Mouse (Mus musculus) testis, postnatal 14 days (tissue): ENCODE results near the gene Spcs1.
A peak's percentile ranks its signal among the peaks of the same experiment; 100 is the strongest.

Source experiments
- DNase-seq: peaks from one replicate; pipeline ENCODE4 v3.0.0; 2021; ENCODE audit warnings: low spot score

The Spcs1 gene

DNA sequence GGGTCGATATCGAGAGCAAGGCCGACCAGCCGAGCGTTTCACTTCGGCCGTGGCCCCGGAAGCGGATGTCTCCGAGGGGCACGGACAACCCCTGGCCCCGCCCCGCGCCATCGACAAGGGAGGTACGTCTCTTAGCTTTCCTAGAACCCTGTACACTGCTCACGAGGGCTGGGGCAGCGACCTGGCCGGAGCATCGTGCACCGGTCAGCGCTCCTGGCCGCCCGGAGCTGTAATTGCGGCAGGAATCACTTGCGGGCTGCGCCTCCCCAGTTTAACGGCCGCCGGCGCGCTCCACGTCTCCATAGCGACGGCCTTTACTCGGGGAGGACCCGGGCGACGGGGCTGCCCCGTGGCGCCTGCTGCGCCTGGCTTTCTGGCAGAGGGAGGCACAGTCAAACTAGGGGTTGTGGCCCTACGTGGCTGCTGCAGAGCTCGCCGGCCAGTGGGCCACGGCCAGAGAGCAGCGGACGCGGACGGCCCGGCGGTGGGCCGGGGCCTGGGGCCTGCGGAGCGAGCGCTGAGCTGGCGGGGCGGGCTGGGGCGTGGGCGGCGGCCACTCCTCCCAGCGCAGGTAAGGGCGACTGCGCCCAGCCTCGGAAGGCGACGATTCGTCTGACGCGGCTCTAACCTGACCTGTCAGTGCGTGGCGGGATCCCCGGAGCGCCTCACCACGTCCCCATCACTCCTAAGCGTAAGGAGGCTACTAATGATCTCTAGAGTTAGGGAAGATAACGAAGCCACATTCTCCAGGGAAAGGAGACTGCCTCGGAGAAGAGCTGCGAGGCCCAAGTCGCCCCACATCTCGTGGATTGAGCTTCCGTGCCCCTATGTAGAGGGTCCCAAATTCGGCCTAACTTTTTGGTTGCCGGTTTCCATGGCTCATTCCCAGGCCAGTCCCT lies at the start of gene Spcs1, which contains the start of gene Glt8d1:
Gene Spcs1, minus strand, starts transcription at position 366 of the 899 bp plus-strand sequence.
Gene Glt8d1, plus strand, starts transcription at position 94 of the 899 bp plus-strand sequence.
- peak; percentile 87 for DNase-seq

DNA sequence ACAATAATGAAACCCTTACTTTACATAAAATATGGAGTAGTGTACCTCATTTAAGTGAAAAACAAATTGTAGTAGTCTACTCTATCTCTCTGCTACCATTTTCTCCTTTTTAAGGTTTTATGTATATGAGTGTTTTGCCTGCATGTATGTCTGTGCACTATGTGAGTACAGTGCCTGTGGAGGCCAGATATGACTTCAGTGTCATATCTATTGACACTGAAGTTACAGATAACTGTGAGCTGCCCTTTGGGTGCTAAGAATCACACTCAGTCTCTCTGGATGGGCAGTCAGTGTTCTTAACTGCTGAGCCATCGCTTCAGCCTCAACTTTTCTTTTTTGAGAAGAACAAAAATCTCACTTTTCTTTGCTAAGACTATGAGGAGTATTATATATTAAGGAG lies 44.3 kb upstream of the Spcs1 start:
- DNase-seq, result no peak

DNA sequence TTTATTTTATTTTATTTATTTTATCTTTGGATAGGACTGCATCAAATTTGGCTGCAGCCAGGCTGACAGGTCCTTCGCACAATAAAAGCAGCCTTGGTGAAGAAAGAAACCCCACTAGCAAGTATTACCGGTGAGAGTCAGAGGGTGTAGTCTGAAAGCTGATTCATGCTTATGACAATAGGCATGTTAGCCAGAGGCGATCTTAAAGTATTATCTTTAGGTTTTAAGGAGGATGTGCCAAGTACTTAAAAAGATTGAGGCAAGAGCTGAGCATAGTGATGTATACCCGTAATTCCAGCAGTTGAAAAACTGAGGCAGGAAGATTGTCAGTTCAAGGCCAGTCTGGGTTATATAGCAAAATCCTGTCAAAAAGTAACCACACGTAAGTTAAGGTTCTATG lies 43.8 kb upstream of the Spcs1 start:
- no peak for DNase-seq

DNA sequence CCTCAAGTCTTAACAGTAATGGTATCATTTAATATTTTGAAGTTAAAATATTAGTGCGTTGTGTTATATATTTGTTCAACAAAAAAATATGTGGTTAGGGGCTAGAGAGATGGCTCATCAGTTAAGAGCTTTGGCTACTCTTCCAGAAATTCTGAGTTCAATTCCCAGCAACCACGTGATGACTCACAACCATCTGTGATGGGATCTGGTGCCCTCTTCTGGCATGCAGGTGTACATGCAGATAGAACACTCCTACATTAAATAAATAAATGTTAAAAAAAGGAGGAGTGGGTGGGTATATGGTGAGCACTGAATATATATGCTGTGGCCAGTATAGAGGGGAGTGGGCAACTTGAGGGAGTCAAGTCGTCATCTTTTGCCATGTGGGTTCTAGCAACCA lies 24.3 kb upstream of the Spcs1 start:
- DNase-seq, result no peak

DNA sequence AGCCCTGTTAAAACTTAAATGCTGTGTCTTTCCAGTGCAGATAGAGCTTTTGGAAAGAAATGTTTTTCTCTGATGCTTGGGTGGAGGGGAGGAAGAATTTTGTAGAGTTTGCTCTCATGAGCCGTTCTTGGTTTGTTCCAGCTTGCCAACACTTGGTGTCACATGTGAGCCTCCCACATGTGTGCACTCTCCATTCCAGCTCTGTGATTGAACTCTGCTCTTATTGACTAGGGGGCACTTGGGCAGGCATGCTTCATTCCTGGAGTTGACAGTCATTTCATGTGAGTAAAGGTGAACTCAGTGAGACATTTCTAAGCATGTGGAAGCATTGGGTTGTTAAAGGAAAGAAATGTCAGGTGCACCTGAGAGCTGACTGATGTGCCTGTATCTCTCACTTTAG lies 21.1 kb upstream of the Spcs1 start:
- DNase-seq, result no peak

DNA sequence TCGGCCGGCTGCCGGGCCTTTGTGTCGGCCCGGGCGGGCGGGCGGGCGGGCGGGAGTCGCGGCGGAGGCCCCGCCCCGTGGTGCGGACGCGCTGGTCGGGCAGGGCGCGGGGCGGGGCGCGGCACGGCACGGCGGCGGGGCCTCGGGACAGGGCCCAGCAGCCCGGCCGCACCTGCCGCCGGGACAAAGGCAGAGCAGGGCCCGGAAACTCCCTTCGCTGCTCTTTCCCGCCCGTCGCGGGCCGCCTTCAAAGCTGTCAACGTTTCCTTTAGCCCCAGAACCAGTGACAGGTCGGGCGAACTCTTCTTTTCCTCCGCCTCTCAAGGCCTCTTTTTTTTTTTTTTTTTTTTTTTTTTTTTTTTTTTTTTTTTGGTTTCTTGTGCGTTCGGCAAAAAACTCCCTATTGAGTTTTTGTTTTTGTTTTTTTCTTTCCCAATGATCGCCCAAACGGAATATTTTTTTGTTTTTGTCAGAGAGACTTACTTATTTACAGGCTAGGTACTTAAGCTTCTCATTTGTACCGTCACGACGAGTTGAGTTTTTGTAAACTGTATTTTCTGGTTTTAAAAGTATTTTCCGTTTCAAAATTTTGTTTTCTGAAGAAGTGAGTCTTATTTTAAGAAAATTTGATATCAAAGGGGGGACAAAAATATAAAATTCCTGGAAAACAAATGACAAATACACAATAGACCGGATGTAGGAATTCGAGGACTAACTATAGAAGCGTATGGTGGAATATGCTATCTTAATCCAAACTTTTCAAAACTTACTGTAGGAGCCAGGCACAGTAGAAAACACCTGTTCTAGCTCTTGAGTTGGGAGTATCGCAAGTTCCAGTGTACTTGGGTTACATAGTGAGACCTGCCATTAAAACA lies 18.1 kb upstream of the Spcs1 start:
- peak; percentile 84 for DNase-seq

DNA sequence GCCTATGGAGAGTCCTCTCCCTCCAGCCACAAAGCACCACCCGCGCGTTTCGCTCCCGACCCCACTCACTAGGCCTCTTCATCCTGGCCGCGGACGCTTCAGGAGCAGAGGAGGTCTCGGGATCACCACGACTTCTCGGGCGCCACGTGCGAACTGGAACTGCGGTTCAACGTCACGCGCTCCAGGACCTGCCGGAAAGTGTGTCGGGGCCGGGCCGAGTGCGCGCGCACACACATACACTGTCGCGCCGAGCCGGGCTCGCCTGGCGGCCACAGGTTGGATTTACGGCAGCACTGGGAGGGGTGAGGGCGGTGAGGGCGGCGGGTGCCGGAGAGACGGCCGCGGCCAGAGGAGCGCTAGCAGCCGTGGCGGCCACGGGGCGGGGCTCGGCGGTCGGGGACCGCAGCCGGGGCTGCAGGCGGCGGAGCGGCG lies 17.4 kb upstream of the Spcs1 start, which contains the start of the genes Pbrm1 and Gnl3:
Gene Pbrm1, plus strand, starts transcription at position 279 of the 432 bp plus-strand sequence.
Gene Gnl3, minus strand, starts transcription at position 293 of the 432 bp plus-strand sequence.
- DNase-seq, result peak; percentile 99

DNA sequence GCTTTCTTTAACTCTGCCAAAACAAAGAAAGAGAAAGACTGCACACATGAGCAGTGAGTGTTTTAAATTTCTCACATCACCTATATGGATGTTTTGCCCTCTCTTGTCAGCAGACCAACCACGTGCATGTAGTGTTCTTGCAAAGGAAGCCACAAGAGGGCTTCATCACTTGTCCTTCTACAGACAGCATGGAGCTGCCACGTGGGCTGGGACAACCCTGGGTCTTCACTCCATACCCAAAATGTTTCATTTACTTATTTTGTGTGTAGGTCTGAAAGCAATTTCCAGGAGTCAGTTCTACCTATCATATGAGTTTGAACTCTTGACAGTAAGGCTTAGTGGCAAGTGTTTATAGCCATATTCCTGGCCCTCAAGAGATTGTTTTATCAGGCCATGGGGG lies 16.4 kb upstream of the Spcs1 start:
- no peak for DNase-seq

DNA sequence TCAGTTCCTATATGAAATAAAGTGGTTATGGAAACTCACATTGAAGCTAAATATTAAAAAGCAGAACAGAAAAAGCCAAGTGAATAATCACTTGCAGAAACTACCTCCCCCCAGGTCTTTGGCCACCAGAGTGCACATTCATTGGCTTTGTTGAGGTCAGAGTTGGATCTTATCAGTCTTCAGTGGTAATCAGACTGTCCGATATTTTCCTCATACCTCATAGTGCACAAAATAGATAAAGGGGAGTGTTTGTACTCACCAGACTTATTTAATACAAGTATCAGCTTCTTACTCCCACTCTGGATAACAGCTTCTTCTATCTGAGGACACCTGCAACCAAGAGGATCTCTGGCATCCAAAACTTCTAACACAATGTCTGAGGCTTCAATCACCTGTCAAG lies 14.6 kb upstream of the Spcs1 start:
- no peak for DNase-seq

DNA sequence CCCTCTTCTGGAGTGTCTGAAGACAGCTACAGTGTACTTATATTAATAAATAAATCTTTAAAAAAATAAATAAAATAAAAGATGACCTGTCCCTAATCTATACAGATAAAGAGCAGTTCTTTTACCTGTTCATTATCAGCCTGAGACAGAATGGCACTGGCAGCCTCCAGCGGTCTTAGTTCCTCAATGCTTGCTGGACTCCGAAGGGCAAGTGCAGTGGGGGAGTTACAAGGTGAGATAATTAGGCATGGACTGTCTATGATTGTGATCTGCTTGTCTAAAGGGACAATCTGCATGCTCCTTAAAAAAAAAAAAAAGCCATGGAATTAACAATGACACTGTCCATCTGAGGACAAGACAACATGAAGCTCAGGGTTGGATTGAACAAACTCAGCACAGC lies 12.5 kb upstream of the Spcs1 start:
- DNase-seq, result no peak

DNA sequence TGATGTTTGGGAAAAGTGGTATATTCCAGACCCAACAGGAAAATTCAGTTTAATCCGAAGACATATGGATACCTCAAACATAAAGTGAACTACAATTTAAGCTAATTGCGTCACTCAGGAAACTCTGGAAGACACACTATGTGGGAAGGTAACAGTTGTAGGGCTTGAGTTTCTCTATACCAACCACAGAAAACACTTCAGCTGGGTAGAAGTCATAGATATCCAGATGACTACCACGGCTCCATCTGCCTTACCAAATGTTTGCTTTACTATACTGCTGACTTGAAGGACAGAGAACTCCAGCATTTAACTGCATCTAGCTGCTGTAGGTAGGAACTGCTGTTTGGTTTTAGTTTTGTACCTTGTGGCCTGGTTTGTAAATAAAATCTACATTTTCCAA lies 10.1 kb upstream of the Spcs1 start:
- no peak for DNase-seq

DNA sequence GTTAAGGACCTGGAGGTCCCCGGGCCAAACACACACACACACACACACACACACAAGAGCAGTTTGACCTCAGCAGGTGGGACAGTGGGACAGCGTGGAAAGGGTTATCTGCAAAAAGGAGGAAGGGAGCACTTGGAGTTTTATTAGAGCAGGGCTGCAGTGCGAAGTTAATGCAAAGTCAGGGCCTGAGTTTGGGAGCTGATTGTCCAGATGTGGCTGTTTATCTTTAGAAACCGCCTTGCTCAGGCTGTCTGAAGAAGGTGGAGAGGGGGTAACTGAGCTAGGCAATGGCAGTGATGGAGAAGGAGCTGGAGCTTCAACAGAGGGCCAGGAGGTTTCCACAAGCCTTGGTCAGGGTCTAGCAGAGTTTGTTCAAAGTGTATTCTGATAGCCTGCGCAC lies 5.3 kb upstream of the Spcs1 start:
- no peak for DNase-seq

DNA sequence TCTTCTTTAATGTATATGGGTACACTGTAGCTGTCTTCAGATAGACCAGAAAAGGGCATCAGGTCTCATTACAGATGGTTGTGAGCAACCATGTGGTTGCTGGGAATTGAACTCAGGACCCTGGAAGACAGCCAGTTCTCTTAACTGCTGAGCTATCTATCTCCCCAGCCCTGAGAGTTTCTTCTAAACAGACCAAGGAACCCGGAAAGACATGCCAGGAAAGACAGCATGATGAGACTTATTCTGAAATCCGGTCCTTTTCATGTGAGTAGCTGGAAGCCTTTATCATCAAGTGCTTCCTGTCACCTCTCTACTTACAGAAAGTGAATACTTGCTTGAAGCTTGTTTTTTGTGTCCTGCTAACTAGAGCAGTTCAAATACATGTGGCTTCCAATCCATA lies 3.1 kb upstream of the Spcs1 start:
- DNase-seq, result no peak

DNA sequence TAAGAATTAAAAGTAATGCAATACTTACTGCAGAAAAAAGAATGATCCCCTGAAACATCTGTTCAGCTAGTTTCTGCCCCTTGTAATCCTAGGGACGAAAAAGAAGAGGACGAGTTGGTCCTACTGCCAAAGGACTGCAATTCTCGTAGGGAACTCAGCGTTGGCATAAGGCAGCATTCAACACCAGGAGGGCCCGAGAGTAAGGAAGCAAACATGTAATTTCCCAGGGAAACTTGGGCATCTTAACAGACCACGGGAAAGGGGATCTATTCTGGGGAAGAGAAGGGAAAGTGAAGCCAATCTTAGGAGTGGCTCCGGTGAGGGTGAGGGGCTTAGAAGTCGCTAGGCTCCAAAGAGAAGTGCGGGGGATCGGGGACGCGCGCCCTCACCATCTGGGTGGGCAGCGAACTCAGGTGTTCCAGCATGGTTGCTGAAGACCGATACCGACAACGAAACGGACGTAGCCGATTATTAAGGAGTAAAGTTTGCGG lies 611 bp downstream of the Spcs1 start:
- no peak for DNase-seq

DNA sequence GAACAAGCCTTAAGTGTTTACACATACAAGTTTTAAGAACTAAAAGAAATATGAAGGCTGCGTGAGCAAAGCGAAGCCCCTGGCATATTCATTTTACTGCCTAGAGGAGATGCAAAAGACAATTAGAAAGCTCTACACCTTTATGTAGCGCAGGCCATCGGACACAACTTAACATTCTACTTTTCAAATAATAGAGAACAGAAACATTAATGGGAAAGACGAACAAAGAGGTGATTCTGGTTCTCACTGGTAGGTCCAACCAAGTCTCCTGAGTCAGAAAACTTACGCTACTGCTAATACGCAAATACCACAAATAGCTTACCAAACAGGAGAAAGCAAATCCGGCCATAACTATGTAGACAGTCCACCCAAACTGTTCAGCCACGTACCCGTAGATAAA lies 1.1 kb downstream of the Spcs1 start:
- DNase-seq, result no peak

DNA sequence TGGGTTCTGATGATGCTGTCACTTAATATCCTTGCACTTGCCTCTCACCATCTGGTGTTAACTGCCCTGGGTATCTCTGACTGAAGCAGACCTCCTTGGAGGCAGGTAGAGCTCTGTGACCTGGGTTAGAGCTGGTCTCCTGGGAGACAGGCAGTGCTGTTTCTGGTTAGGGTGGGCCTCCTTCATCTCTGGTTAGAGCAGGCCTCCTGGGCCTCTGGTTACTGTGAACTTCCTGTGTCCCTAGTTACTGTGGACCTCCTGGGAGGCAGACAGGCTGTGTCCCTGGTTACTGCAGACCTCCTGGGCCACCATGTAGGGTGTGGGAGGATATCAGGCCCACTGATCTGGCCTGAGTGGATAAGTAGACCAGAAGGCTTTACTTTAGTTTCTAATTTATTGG lies 5.1 kb downstream of the Spcs1 start:
- DNase-seq, result no peak

DNA sequence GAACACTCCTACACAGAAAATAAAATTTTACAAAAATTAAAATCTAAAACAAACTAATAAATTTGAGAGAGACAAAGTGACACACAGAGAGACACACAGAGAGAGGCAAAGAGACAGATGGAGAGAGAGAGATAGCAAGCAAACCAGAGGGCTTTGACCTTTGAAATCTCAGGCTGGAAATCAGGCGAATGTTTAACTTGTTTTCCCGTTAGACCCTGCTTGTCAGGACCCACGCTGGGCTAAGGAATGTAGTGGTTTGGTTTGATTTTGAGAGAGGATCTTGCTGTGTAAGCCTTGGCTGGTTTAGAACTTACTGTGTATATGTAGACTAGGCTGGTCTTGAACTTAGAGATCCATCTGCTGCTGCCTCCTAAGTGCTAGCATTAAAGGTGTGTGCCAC lies 25.2 kb downstream of the Spcs1 start:
- DNase-seq, result no peak

DNA sequence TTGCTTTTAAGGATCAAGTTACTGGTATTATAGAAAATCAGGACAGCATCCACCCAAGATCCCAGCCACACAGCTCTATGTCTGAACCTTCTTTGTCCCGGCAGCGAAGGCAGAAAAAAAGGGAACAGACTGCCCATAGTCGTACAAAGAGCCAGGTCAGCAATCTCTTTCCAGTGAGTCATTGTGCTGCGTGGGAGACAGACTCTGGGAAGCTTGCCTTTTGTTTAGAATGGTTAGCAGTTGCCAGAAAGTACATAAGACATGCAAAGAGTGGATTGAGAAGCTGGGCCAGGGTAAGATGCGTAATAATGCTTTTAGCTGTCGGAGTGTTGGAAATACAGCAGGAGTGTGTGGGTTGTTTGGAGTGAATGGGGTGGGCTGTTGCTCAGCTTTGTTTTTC lies 27.3 kb downstream of the Spcs1 start:
- DNase-seq, result peak; percentile 74

DNA sequence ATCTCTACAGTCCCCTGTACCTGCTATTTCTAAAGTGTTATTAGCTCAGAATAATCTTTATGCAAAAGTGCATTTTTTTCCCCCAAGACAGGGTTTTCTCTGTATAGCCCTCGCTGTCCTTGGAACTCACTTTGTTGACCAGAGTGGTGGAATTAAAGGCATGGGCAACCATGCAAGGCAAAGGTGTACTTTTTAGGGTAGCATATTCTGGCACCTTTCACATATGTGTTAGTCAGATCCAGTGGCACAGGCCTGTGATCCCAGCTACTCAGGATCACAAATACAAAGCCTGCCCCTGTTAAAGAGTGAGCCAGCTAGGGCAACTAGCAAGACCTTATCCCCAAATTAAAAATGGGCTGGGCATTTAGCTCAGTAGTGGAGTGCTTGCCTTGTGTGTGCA lies 41.1 kb downstream of the Spcs1 start:
- no peak for DNase-seq

DNA sequence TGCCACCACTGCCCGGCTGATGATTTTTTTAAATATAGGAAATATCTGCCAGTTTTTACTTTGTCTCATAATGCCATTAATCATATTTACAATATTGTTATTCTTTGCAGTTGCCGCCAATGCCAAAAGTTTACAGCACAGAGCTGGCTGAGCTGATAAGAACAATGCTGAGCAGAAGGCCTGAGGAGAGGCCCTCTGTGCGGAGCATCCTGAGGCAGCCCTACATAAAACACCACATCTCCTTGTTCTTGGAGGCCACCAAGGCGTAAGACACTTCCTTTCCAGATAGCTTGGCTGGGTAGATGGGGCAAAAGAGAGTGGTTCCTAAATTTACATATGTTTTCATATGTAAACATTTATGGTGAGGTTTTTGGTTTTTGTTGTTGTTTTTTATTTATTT lies 42.4 kb downstream of the Spcs1 start:
- no peak for DNase-seq

DNA sequence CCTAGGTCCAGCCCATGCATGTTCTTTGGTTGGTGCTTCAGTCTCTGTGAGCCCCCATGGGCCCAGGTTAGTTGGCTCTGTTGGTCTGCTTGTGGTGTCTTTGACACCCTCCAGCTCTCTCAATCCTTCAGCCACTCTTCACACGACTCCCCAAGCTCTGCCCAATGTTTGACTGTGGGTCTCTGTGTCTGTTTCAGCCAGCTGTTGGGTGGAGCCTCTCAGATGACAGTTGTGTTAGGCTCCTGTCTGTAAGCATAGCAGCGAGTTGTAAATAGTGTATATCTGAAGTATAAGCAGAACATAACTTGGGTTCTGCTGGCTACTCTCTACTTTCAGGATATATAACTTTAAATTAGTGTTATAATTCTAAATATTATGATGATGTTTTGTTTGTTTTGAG lies 43.0 kb downstream of the Spcs1 start:
- DNase-seq, result no peak

DNA sequence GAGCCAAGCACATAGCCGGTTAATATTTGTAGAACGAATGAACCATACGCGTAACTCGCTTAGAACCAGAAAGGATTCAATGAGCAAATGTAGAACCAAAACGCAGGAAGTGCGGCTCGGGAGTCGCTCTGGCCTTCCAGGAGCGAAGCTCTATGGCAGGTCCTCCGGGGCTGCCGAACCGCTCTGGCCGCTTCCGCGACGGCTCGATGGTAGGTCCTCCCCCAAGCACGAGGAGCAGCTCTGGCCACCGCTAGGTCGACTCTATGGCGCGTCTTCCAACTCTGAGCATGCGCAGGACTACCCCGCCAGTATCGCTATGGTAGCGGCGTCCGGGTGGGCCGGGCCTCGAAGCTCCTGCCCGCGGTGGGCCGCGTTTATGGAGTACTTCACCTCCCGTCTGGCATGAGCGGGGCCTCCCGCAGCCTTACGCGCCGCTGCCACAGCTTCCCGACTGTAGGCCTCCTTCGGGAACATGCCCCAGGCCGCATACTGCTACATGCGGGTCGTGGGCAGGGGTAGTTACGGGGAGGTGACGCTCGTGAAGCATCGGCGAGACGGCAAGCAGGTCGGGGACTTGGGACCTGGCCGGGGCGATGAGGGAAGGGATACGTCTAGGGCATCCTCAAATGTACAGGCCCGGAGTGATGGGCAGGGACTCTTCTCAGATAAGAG lies 50.2 kb downstream of the Spcs1 start, which contains the start of gene Nek4:
Gene Nek4, plus strand, starts transcription at position 224 of the 672 bp plus-strand sequence.
- peak; percentile 98 for DNase-seq
